Mouse (Mus musculus): ENCODE data around the gene Naaladl2.

The Naaladl2 gene

GRCm38 (mm10) chr3:24670500-24670899 is 473.6 kb downstream of the Naaladl2 start:
- DNase-seq (ENCODE audit: low spot score): no peak

GRCm38 (mm10) chr3:24668052-24668916 is 475.8 kb downstream of the Naaladl2 start:
- DNase-seq (ENCODE audit: low spot score): no peak

- DNase-seq (ENCODE audit: low spot score): no peak
Observed at GRCm38 (mm10) chr3:24665408-24665807, 478.7 kb downstream of the Naaladl2 start.

GRCm38 (mm10) chr3:24663749-24664148 is 480.3 kb downstream of the Naaladl2 start:
- no peak for DNase-seq (ENCODE audit: low spot score)

- DNase-seq (ENCODE audit: low spot score): no peak
Observed at GRCm38 (mm10) chr3:24630032-24630431, 514.0 kb downstream of the Naaladl2 start.

GRCm38 (mm10) chr3:24605485-24605884 is 538.6 kb downstream of the Naaladl2 start:
- DNase-seq (ENCODE audit: low spot score): no peak

GRCm38 (mm10) chr3:24604791-24605320 is 539.2 kb downstream of the Naaladl2 start:
- DNase-seq (ENCODE audit: low spot score): no peak

GRCm38 (mm10) chr3:24595447-24595846 is 548.6 kb downstream of the Naaladl2 start:
- no peak for DNase-seq (ENCODE audit: low spot score)

GRCm38 (mm10) chr3:24556617-24557016 is 587.4 kb downstream of the Naaladl2 start:
- no peak for DNase-seq (ENCODE audit: low spot score)

- DNase-seq (ENCODE audit: low spot score): no peak
Observed at GRCm38 (mm10) chr3:24553701-24554100, 590.4 kb downstream of the Naaladl2 start.

- DNase-seq (ENCODE audit: low spot score): no peak
Observed at GRCm38 (mm10) chr3:24552631-24553030, 591.4 kb downstream of the Naaladl2 start.

GRCm38 (mm10) chr3:24533775-24534458 is 610.1 kb downstream of the Naaladl2 start:
- no peak for DNase-seq (ENCODE audit: low spot score)

GRCm38 (mm10) chr3:24514918-24515317 is 629.1 kb downstream of the Naaladl2 start:
- no peak for DNase-seq (ENCODE audit: low spot score)

GRCm38 (mm10) chr3:24486456-24487112 is 657.5 kb downstream of the Naaladl2 start:
- no peak for DNase-seq (ENCODE audit: low spot score)

GRCm38 (mm10) chr3:24463941-24464340 is 680.1 kb downstream of the Naaladl2 start:
- DNase-seq (ENCODE audit: low spot score): no peak

- no peak for DNase-seq (ENCODE audit: low spot score)
Observed at GRCm38 (mm10) chr3:24440621-24441020, 703.4 kb downstream of the Naaladl2 start.

GRCm38 (mm10) chr3:24432761-24433160 is 711.3 kb downstream of the Naaladl2 start:
- DNase-seq (ENCODE audit: low spot score): no peak

- DNase-seq (ENCODE audit: low spot score): no peak
Observed at GRCm38 (mm10) chr3:24391737-24392136, 752.3 kb downstream of the Naaladl2 start.

- DNase-seq (ENCODE audit: low spot score): no peak
Observed at GRCm38 (mm10) chr3:24391311-24391710, 752.8 kb downstream of the Naaladl2 start.

- DNase-seq (ENCODE audit: low spot score): no peak
Observed at GRCm38 (mm10) chr3:24355010-24355409, 789.1 kb downstream of the Naaladl2 start.

- DNase-seq (ENCODE audit: low spot score): no peak
Observed at GRCm38 (mm10) chr3:24321489-24322405, 822.3 kb downstream of the Naaladl2 start.

Data from ovary, postnatal 14 days (tissue).